Mouse (Mus musculus) liver, embryonic 14.5 days (tissue): ENCODE data around the gene Lamb3. TPM values are rescaled to one million over a fixed set of nuclear protein-coding genes. Genes with fewer than 3 reads are reported as not detected.
"Not testable (repeated sequence)": the region's sequence is repeated elsewhere in the genome, so short reads cannot be mapped to it uniquely, and the experiment has no call there.

Source experiments
- ATAC-seq: fragments of 200-750 bp; cut with Nextera tagmentation; 2 replicates; pipeline ENCODE4 v1.8.0; 2017; ENCODE audit warnings: moderate number of reproducible peaks, mild to moderate bottlenecking, moderate library complexity; ENCODE audit not compliant: insufficient read depth
- DNase-seq, 3 experiments: peaks; one replicate each; pipeline ENCODE4 v3.0.0-alpha.2; 2012 to 2013; ENCODE audit warnings: low read depth in 3 of 3, low spot score in 3 of 3
- H3K27ac ChIP-seq: fragments of 300-500 bp; sonication (generic); 2 replicates; pipeline ENCODE4 v1.5.1; 2014; ENCODE audit warnings: moderate library complexity, mild to moderate bottlenecking, control low read depth, inconsistent platforms
- H3K27me3 ChIP-seq: fragments of 300-500 bp; sonication (generic); 2 replicates; pipeline ENCODE4 v1.6.1; 2014; ENCODE audit warnings: mild to moderate bottlenecking, low read length, moderate library complexity; ENCODE audit not compliant: control insufficient read depth, insufficient read depth
- H3K36me3 ChIP-seq: fragments of 300-500 bp; sonication (generic); replicated peaks from 2 replicates; pipeline ENCODE4 v1.6.1; 2014; ENCODE audit warnings: low read depth; ENCODE audit not compliant: control insufficient read depth, insufficient read depth
- H3K4me1 ChIP-seq, 2 experiments: fragments of 200-500 bp in 1 of 2; fragments of 300-500 bp in 1 of 2; sonication (generic) in 1 of 2; replicated peaks; 2 replicates each; pipeline ENCODE4 v1.6.1; 2012 to 2014; ENCODE audit warnings: antibody characterized with exemption in 1 of 2, inconsistent platforms in 1 of 2, low read length in 1 of 2; ENCODE audit not compliant: control insufficient read depth in 2 of 2, insufficient read depth in 2 of 2
- H3K4me2 ChIP-seq: fragments of 300-500 bp; sonication (generic); 2 replicates; pipeline ENCODE4 v1.6.1; 2014; ENCODE audit warnings: low read depth, mild to moderate bottlenecking, control low read depth, moderate library complexity
- H3K4me3 ChIP-seq, 2 experiments: fragments of 200-500 bp in 1 of 2; fragments of 300-500 bp in 1 of 2; sonication (generic) in 1 of 2; 2 replicates each; pipeline ENCODE4 v1.5.1; 2012 to 2014; ENCODE audit warnings: low read depth in 2 of 2, low read length in 2 of 2, mild to moderate bottlenecking in 2 of 2, control low read depth in 1 of 2, inconsistent platforms in 1 of 2, moderate library complexity in 1 of 2; ENCODE audit not compliant: insufficient read depth in 1 of 2
- H3K9ac ChIP-seq: fragments of 300-500 bp; sonication (generic); replicated peaks from 2 replicates; pipeline ENCODE4 v1.6.1; 2014; ENCODE audit warnings: mild to moderate bottlenecking, control low read depth, moderate library complexity
- H3K9me3 ChIP-seq: fragments of 300-500 bp; sonication (generic); 2 replicates; pipeline ENCODE4 v1.6.1; 2016; ENCODE audit warnings: low read length, mixed read lengths; ENCODE audit not compliant: control insufficient read depth
- CTCF ChIP-seq: IDR thresholded peaks from 2 replicates; pipeline ENCODE4 v1.5.1; 2016; ENCODE audit warnings: antibody characterized with exemption, low read depth, control low read depth
- EP300 ChIP-seq: IDR thresholded peaks from 2 replicates; pipeline ENCODE4 v1.6.1; 2016; ENCODE audit warnings: antibody characterized with exemption, low read depth
- WGBS: fragments of 180-500 bp; shearing (Covaris S2); extraction: QIAGEN DNeasy Blood & Tissue Kit; methylation state at CpG from one replicate; pipeline ENCODE4 v1.1.7; 2014; ENCODE audit not compliant: insufficient replicate concordance; 5-methylcytosine and 5-hydroxymethylcytosine counted together
- polyA plus RNA-seq, 2 experiments: library from polyadenylated mRNA; depleted of rRNA in 1 of 2; stranded (reverse) in 1 of 2; unstranded in 1 of 2; fragments of >200 nt; fragmentation: Nextera tagmentation in 1 of 2; extraction: Ambion mirVana in 1 of 2; gene quantifications; 2 replicates each; pipeline versions ENCODE4 v1.2.1 to v1.2.3; 2012 to 2014

Gene Lamb3
- polyA plus RNA-seq, 2 experiments = 0.17 to 0.28 TPM

DNA sequence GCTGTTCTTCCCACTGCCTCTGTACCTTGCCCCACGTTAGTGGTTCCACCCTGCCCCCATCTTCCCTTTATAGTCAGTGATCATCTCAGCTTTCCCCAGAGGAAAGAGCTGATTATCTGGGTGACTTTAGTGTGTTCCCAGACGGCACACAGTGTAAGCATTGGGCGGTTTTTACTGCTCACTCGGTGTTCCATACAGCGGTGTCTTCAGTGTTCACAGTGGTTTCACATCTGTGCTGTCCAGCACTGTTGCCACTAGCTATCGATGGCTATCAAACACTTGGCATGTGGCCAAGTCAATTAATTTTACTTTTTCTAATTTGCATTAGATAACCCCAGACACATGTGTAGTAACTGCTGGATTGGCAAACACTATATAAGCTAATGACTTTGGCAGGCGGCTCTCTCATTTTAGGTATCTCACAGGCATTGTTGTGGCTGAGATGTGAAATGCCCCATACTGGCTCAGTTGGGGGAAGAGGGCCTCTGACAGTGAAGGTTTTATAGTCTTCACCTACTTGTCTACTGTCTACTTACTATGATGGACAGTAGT, 76.8 kb downstream of the Lamb3 start:
- Histone ChIP-seq H3K4me2 (no peak overlapping the region), H3K27ac (no peak overlapping the region), H3K4me1 (peaks cover 0 to 14% of the 10 kb centered on the region in 2 experiments; a peak in 2 of 4 replicates), H3K4me3 (no peak overlapping the region), H3K36me3 (no peaks in the 10 kb centered on the region), H3K9me3 (no peaks in the 10 kb centered on the region), H3K27me3 (no peaks in the 10 kb centered on the region), H3K9ac (no peak overlapping the region)
- ATAC-seq (0 out of 2 replicates have a peak, but pooled peaks have one; percentile 26), DNase-seq (no peak)
- WGBS = 63% methylated on average over 7 of the region's 7 CpGs
- no peak for TF ChIP-seq EP300
- TF ChIP-seq CTCF = no peak

DNA sequence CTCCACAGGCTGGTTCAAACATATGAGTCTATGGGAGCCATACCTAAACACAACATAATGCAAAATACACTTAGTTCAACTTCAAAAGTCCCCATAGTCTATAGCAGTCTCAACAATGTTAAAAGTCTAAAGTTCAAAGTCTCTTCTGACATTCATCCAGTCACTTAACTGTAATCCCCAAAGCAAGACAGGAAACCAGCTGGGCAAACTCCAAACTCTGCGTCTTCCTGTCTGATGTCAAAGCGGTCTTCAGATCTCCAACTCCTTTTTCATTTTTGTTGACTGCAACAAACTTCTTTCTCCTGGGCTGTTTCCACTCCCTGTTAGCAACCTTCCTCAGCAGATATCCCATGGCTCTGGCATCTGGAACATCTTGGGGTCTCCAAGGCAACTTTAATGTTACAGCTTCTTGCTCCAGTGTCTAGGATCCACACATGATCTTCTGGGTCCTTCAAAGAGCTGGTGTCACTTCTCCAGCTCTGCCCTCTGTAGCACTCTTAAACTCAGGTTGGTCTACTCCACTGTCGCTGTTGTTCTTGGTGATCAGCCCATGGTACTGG, 78.3 kb downstream of the Lamb3 start:
- H3K9me3 ChIP-seq, H3K36me3 ChIP-seq, DNase-seq, H3K27me3 ChIP-seq, H3K9ac ChIP-seq, H3K4me3 ChIP-seq, ATAC-seq, H3K27ac ChIP-seq, H3K4me2 ChIP-seq: not testable (repeated sequence)
- WGBS = 52% methylated on average over 3 of the region's 3 CpGs
- H3K4me1 ChIP-seq = peaks cover 0 to 19% of the 10 kb centered on the region in 2 experiments; a peak in 2 of 4 replicates

DNA sequence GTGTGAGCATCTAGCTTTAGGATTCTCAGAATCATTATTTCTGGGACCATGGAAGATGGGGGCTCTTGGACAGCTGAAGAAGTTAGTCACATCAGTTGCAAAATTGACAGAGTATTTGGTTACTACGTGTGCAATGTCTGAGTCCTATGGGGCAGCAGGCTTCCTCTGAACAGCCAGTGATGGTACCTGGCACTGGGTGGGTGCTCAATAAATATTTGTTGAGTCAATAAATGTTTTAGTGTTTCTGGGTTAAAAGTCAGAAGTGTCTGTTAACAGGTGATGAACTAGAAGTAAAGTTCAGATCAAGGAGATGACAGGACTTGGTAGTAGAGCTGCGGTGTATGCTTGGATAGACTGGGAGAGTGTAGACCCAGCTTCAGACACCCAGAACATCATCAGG, 80.1 kb downstream of the Lamb3 start:
- no peak overlapping the region for H3K4me2 ChIP-seq
- peaks cover 0 to 19% of the 10 kb centered on the region in 2 experiments; a peak in 2 of 4 replicates for H3K4me1 ChIP-seq
- no peak overlapping the region for H3K4me3 ChIP-seq
- no peaks in the 10 kb centered on the region for H3K27me3 ChIP-seq
- WGBS = 59% methylated on average over 2 of the region's 2 CpGs
- H3K27ac ChIP-seq = no peak overlapping the region
- no peak for DNase-seq
- no peak overlapping the region for H3K9ac ChIP-seq
- no peaks in the 10 kb centered on the region for H3K9me3 ChIP-seq
- no peaks in the 10 kb centered on the region for H3K36me3 ChIP-seq
- ATAC-seq = no peak
- no peak for TF ChIP-seq CTCF
- no peak for TF ChIP-seq EP300

DNA sequence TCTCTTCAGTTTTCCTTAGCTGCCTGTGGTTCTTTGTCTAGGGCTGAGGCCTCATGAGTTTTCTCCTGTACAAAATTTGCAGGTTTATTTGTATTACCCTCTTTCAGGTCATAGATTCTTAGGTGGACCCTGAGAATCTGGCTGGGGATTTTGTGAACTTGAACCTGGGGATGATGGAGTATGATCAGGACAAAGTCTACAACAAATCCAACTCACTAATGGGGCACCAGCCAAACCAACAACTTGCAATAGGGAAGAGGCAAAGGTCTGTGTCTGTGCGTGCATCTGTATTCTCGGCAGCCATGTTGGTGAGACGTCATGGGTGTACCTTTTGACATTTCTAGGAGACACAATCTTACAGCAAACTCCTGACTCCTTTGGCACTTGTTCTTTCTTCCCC, 81.6 kb downstream of the Lamb3 start:
- Histone ChIP-seq H3K27me3 (no peaks in the 10 kb centered on the region), H3K9ac (no peak overlapping the region), H3K4me2 (no peak overlapping the region), H3K9me3 (no peaks in the 10 kb centered on the region), H3K4me3 (no peak overlapping the region), H3K27ac (no peak overlapping the region), H3K4me1 (peaks cover 0 to 17% of the 10 kb centered on the region in 2 experiments; a peak in 2 of 4 replicates), H3K36me3 (no peaks in the 10 kb centered on the region)
- no peak for DNase-seq
- TF ChIP-seq CTCF = no peak
- no peak for TF ChIP-seq EP300
- 73% methylated on average over 3 of the region's 3 CpGs for WGBS
- no peak for ATAC-seq

DNA sequence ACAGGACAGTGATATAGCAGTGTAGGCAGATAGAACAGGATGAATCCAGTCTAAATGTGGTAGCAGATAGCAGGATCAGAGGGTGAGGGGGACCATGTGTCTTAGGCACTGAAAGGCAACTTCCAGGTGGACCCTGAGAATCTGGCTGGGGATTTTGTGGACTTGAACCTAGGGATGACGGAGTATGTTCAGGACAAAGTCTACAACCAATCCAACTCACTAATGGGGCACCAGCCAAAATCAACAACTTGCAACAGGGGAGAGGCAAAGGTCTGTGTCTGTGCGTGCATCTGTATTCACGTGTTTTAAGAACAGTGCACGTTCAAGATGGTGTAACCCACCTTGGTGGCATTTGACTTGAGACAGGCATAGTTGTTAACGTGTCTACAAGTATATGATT, 82.4 kb downstream of the Lamb3 start:
- no peak overlapping the region for H3K4me2 ChIP-seq
- no peaks in the 10 kb centered on the region for H3K9me3 ChIP-seq
- no peaks in the 10 kb centered on the region for H3K36me3 ChIP-seq
- 50% methylated on average over 5 of the region's 5 CpGs for WGBS
- ATAC-seq = peak; percentile 64
- no peak overlapping the region for H3K27ac ChIP-seq
- H3K4me1 ChIP-seq = peaks cover 0 to 16% of the 10 kb centered on the region in 2 experiments; a peak in 2 of 4 replicates
- no peak overlapping the region for H3K9ac ChIP-seq
- peak in 2 of 3 experiments; percentile 26 to 29 for DNase-seq
- TF ChIP-seq CTCF (no peak), EP300 (no peak)
- H3K4me3 ChIP-seq = no peak overlapping the region
- H3K27me3 ChIP-seq = no peaks in the 10 kb centered on the region
